Mouse (Mus musculus): ENCODE measurements around the gene Rims4. TPM values are rescaled to one million over a fixed set of nuclear protein-coding genes. Genes with fewer than 3 reads are reported as not detected.

The Rims4 gene
- polyA plus RNA-seq, 1 experiment from 2014 or later = 8.7 TPM

Other genes starting within 250 kb of the Rims4 start
- gene Ada, start 168.4 kb downstream of the Rims4 start, polyA plus RNA-seq (2015; fragmentation: Nextera tagmentation; extraction: Ambion mirVana) = 1.9 and 2.5 TPM in 2 replicates
- 0.32 TPM in 1 of 2 replicates, not detected in the other for gene Ccn5, start 97.8 kb downstream of the Rims4 start, polyA plus RNA-seq (2015; fragmentation: Nextera tagmentation; extraction: Ambion mirVana)
- gene Kcnk15, start 65.0 kb downstream of the Rims4 start, polyA plus RNA-seq (2015; fragmentation: Nextera tagmentation; extraction: Ambion mirVana) = not detected in 2 replicates
- gene Ywhab, start 76.3 kb upstream of the Rims4 start, polyA plus RNA-seq (2015; fragmentation: Nextera tagmentation; extraction: Ambion mirVana) = 455 and 477 TPM in 2 replicates
- 1.2 and 1.7 TPM in 2 replicates for gene Pabpc1l, start 106.8 kb upstream of the Rims4 start, polyA plus RNA-seq (2015; fragmentation: Nextera tagmentation; extraction: Ambion mirVana)
- 19.4 and 21.2 TPM in 2 replicates for gene Stk4, start 151.6 kb upstream of the Rims4 start, polyA plus RNA-seq (2015; fragmentation: Nextera tagmentation; extraction: Ambion mirVana)
- 45.3 and 48.0 TPM in 2 replicates for gene Tomm34, start 152.5 kb upstream of the Rims4 start, polyA plus RNA-seq (2015; fragmentation: Nextera tagmentation; extraction: Ambion mirVana)